Mouse (Mus musculus): ENCODE measurements around the gene Med27.

The Med27 gene

DNA sequence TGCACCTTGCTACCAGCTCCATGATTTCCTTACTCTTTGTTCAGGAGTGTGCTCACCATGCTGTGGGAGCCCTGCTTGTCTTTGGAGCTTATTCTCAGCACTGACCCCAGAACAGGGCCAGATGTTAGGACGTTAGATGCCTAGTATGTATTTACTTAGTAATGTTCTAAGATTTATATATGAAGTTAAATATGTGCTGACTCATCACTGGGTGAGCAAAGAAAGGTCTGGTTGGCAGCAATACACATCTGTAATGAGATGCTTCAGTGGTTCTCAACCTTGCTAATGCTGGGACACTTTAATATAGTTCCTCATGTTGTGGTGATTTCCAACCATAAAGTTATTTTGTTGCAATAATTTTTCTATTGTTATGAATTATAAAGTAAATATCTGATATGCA lies 45.4 kb downstream of the Med27 start:
- DNase-seq (ENCODE audit: inconsistent age in 2 of 2, low spot score in 1 of 2), result no peak

DNA sequence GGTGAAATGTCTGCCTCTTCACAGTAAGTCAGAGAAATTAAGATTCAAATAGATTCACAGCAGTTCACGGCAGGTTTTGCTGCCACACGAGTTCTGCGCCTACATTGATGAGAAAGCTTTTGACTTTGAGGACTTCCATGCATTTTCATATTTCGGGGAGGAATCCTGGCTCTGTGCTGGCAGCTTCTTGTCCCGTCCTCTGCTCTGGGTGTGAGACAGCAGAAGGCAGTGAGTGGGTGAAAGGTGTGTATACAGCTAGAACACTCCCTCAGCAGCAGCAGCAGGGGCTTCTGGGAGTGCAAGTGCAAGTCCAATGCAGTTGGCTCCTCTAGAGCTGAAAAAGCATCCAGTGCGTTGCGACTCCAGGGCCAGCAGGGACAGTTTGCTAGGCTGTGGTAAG lies 53.6 kb downstream of the Med27 start:
- DNase-seq (ENCODE audit: inconsistent age in 2 of 2, low spot score in 1 of 2), result no peak

DNA sequence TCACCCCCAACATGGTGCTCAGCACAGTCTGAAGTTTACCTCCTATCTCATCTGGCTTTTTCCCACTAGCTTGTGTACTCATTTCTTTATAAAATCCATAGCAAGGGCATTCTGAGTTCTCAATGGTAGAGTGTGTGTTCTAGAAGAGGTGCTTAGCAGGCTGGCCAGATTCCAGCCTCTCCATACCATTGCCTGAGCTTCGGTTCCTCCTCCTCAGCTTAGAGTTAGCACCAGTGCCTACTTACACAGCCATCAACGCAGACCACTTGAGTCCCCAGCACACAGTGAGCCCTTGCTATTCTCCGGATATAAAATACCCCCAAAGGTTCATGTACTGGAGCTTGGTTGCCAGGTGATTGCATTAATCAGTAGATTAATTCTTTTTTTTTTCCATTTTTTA lies 54.2 kb downstream of the Med27 start:
- DNase-seq (ENCODE audit: inconsistent age in 2 of 2, low spot score in 1 of 2), result no peak

DNA sequence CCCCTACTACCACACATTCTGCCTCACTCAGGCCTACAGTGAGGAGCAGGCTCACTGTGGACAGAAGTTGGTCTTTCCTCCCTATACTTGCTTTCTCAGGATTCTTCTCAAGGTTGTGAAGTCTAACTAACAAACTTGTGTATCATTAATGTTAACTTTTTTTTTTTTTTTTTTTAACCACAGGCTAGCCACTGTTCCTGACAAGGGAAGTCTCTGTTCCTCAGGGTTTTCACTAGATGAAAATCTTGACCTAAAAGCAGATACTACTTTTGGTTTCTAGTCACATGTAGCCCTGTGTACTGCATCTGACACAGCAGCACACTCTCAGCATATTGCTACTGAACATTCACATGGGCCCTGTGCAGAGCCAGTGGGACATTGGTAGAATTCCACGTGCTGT lies 55.2 kb downstream of the Med27 start:
- DNase-seq (ENCODE audit: inconsistent age in 2 of 2, low spot score in 1 of 2), result no peak

DNA sequence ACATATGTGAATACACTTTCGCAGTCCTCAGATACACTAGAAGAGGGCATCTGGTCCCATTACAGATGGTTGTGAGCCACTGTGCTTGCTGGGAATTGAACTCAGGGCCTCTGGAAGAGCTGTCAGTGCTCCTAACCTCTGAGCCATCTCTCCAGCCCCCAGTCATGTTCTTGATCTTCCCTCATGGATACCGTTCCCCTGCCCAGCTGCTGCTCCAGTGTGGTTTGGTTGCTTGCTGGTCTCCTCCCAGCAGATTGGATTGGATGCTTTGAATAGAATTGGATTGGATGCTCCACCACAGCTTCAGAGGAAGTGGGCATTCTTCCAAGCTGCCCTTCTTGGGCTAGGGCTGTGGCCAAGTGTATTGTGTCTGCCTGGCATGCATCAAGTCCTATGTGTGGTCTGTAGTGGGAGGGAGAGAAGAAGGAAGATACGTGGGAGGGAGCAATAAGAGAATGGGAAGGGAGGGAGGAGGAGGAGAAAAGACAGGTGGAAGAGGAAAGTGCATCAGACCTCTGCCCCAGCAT lies 56.0 kb downstream of the Med27 start:
- peak in 1 of 2 experiments; percentile 40 for DNase-seq (ENCODE audit: inconsistent age in 2 of 2, low spot score in 1 of 2)

DNA sequence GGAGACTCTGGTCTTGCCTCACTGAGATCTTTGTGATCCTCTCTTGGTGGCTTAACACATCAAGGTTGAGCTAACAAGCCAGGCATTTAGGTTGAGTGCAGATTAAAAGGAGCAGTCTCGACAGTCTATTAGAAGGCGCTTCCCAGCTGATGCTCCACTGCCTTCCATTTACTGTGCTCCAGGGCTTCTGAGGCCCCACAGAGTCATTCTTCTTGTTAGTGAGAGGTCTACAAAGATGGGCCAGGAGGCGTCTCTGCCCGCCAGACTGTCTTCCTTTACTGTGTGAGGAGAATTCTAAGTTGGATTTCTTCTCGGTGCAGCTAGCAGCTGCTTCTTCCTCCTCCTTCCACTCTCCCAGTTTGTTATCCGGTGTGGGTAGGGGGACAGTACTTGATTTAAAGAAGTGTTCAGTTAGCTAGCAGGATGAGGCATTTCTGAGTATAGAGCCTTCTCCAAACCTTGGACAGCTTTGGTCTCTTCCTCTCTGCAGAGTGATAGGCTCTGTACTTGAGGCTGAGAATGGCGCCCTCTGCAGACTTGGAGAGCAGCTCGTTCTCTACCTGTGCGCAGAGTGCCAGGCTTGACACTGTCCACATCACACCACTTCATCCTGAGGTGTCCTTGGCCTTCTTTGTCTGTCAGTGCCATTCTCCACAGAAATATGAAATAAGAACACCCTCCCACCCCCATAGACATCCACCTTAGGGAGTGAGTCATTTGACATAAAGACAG lies 57.3 kb downstream of the Med27 start:
- peak in 1 of 2 experiments; percentile 46 for DNase-seq (ENCODE audit: inconsistent age in 2 of 2, low spot score in 1 of 2)

DNA sequence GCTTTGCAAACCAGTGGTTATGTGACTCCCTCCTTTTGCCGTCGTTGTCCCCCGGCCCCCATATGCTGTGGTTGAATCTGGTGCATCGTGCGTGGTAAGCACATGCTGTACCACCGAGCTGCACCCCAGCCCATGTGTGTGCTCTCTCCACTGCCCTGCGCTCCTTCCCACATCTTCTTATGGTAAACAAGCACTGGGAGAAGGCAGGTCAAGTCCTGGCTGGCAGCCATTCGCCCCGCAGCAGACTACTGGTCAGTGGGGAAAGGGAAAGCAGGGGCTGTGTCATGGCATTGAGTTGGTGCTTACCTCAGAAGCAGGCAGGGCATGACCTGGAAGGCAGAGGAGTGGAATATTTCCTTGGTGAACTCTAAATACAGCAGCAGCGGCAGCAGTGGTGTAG lies 58.3 kb downstream of the Med27 start:
- peak in 1 of 2 experiments; percentile 32 for DNase-seq (ENCODE audit: inconsistent age in 2 of 2, low spot score in 1 of 2)

DNA sequence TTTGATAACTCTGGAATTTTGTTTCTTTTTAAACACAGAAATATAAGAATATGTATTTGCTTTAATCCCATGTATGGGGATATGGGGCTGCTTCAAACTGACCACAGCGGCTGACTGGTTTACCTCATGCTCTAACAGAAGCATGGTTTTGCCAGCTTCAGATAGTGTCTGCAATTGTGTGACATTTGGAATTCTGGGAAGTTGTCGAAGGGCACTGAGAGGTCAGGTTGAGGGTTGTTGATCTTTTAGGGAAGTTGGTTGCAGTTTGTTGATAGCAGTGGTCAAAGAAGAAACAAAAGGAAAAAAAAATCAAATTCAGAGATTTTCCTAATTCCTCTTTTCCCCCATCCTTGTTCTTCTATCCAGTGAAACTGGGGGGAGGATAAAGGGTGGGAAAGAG lies 59.2 kb downstream of the Med27 start:
- DNase-seq (ENCODE audit: inconsistent age in 2 of 2, low spot score in 1 of 2), result no peak

DNA sequence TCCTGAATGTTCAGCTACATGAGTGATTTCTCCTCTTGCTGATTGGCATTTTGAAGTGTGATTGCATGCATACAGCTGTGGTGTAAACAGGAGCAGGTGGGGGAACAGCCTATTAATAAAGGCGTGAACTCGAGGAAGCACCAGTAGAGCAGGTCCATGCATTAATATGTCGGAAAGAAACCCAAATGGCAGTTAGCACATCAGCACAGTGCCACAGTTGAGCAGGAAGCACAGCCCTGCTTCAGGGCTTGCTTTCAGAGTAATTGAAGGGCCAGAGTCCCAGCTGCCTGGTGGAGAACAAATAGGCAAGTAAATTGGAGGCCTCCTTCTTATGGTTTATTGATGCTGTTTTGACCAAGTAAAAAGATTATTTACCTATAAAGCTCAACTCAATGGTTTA lies 60.7 kb downstream of the Med27 start:
- DNase-seq (ENCODE audit: inconsistent age in 2 of 2, low spot score in 1 of 2), result no peak

DNA sequence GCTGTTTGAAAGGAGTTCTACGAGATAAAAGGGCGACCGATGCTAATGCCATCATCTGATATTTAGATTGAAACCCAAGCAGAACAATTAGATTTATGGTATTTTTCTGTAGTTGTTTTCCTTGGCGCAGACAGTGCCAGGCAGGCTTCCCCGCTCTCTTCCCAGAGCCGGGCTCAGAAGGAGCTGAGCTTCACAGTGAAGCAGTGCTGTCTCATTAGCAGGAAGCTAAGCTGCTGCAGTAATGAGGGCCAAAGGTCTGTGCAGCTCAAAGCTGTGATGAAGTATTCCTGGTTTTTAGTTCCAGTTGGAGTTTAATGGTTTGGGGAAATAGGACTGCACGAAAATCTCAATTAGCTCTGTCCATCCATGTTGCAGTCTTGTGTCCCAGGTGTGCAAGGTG lies 61.1 kb downstream of the Med27 start:
- DNase-seq (ENCODE audit: inconsistent age in 2 of 2, low spot score in 1 of 2), result no peak

DNA sequence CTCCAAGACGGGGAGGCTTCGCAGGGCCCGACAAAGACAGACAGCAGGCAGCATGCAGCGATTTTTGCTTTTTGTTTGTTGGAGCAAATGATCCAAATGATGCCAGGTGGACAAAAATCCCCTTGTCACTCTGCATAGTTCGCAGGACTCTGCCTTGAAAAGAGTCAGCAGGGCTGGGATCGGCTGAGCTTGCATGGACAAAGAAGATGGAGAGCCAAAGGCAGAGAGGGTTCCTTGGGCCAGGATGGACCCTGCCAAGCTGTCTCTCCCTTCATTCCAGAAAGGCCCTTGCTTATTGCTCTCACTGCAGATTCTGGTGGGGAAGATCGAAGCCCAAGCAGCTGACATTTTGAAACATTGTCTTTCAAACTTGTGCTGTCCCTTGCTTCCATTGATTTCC lies 64.3 kb downstream of the Med27 start:
- no peak for DNase-seq (ENCODE audit: inconsistent age in 2 of 2, low spot score in 1 of 2)

DNA sequence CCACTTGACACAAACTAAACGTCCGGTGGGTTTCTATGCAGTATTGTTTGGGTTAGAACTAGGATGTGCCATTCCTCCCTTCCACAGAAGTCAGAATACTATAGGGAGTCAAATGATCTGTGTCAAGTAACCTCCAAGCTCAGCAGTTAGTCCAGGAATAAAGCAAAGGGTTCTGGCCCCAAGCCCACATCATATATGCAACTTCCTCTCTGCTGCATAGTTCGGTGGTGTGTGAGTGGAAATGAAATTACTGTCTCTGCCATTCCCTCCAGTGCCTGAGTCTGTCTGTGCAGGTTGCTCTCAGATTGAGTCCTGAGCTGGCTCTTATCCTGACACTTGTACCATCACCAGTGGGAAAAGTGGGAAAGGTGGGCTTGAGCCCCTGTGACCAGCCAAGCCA lies 65.8 kb downstream of the Med27 start:
- no peak for DNase-seq (ENCODE audit: inconsistent age in 2 of 2, low spot score in 1 of 2)

DNA sequence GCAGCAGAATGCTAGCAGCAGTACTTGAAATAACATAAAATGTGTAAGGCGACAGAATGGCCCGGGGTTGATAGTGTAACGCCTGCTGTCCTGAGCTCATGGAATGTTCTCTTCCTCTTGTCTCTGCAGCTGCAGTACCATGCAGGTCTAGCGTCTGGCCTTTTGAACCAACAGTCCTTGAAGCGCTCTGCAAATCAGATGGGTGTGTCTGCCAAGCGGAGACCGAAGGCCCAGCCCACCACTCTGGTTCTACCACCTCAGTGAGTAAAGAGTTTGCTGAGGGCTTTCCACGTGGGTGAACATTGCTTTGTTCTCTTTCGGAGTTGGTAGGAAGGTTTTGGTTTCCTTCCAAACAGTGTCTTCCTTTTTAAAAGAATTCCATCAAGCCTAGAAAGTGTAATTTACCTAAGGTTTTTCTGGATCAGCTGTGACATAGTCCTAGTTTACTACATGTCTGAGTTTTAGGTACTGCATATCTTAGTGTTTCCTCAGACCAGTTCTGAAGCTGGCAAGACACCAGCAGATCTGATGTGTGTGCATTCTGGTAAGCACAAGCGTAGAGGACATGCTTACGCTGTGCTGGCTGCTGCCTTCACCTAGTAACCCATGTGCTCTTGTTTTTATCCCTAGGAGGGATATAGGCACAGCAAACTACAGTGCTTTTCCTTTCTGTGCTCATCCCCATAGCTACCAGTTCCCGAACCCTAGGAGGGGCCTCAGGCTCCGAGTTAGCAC lies 66.8 kb downstream of the Med27 start:
- peak in 1 of 2 experiments; percentile 63 for DNase-seq (ENCODE audit: inconsistent age in 2 of 2, low spot score in 1 of 2)

DNA sequence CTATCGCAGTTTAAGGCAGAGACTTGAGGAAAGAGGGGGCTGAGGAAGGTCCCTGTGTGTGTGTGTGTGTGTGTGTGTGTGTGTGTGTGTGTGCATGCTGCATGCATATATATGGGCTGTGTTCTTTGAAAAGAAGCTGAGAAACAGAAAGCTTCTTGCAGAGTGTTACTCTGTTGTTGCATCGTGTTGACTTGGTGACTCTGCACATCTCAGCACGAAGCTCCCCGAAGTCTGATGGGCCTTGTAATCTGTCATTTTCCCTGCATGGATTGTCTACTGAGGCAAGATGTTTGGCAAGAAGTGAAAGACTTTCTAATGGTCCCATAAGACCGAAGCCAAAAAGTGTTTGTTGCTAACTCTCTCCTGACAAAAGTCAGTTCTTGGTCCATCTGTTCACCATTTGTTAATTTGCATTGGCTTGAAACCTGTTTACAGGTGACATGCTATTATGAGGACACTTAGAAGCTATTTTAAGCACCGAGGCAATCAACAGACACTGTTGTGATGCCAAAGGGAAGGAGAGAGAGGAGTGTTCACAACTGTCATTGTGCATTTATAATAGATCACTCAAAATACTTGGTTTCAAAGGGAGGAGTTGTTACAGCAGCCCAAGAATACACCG lies 68.3 kb downstream of the Med27 start:
- DNase-seq (ENCODE audit: inconsistent age in 2 of 2, low spot score in 1 of 2), result no peak

DNA sequence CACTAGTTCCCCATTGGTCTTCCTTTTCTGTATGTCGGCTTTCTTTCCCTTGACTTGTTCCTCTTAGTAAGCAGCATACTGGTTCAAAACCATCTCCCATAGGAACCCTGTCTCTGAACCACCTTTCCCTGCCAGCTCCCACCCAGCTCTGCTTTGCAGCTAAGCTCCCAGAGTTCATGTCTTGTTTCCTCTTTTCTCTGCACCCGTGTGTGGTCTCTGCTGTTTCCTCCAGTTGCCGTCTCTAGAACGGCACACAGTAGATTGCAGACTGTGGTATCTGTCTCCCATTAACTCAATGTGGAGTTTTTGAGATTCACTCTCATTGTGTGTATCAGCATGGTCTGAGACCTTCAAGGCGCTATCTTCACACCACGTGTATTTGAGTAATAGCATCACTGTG lies 71.9 kb downstream of the Med27 start:
- DNase-seq (ENCODE audit: inconsistent age in 2 of 2, low spot score in 1 of 2), result no peak

DNA sequence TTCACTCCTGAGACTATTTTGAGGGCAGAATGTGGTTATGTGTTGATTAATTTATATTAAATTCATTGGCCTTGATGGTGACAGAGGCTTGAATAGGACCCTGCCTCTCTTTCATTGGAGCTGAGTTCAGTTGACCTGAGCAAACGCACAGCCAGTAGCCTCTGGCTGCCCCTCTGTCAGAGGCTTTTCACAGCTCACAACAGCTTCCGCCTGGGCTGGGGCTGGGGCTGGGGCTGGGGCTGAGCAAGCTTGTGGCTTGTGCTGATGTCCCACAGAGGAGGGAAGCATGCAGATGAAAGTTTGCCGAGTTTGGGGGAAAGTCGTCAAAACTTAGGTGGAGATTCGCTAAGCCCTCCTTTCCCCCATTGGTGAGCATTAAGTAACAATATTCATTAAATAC lies 72.8 kb downstream of the Med27 start:
- DNase-seq (ENCODE audit: inconsistent age in 2 of 2, low spot score in 1 of 2), result no peak

DNA sequence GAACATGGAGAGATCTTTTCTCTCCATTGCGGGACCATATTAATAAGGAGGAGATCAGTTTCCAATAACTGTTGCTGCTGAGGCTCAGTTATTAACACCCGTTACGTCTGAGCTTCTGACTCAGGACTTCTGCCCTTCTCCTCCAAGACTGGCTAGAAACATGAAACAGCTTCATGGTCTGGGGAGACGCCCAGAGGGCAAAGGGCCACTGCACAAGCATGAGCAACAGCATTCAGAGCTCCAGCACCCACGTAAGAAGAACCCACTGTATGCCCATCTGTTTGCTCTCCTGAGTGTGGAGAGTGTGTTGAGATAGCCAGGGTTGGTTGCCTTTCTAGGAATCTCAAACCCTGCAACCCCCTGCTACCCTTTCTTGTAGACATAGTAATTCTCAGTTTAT lies 73.3 kb downstream of the Med27 start:
- DNase-seq (ENCODE audit: inconsistent age in 2 of 2, low spot score in 1 of 2), result no peak

DNA sequence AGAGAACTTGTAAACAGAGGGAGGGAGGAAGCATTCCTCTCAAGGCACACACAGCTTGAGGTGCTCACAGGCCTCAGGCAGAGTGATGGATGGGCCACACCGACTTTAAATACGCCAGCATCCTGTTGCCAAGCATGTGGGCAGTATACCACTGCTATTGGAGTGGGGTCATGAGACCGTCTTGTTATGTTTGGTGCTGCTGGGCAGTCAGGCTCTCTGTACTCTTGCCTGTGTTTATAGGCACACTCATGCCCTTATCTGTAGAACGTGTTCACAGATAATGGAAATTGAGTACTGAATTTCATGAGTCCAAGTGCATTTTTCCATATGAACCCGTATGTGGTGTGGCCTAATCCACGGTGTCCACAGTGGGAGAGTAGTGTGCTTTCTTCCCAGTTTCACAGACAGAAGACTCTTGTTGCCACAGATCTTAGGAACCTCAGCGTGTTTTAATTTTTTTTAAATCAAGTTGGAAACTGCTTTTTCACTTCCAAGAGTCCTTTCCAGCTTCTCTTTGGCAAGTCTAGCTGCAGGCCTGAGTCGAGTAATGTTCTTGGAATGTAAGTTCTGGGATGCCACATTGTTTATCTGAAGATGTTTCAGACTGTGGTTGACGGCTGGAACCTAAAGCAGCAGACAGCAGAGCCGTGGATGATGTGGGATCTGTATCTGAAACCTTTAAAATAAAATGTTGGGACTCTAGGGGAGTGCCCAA lies 75.7 kb downstream of the Med27 start:
- DNase-seq (ENCODE audit: inconsistent age in 2 of 2, low spot score in 1 of 2), result no peak

DNA sequence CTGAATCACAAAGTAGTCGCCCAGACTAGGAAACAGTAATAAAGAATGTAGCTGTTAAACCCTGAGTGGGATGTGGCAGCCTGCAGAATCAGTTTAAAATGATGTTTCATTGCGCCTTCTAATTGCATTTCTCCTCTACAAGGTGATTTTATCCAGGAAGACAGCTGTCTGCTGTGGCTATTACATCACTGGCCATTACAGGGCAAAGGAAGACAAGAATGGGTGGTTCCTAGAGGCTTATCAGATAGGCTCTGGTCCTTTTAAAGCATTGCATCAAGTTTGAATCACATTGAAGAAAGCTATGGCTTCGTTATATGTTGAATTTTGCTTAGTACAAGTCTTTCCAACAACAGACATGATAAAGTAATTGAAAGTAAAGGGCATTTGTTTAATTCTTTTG lies 76.4 kb downstream of the Med27 start:
- DNase-seq (ENCODE audit: inconsistent age in 2 of 2, low spot score in 1 of 2), result peak in 1 of 2 experiments; percentile 33

DNA sequence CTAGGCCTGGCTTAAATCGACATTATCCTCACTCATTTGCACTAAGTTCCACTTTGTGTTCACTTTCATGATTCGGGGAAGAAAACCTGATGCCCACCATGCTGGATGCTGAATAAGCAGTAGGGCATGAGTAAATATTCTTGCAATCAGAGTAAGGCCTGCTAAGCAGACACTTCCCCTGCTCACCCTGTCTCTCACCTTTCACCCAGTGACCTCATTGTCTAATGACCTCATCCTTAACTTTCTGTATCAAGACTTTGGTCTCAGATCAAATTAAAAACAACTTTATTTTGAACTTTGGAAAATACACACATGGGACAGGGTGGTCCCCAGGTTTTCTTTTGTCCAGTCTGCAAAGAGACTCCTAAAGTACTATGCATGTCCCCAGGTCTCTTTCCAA lies 78.8 kb downstream of the Med27 start:
- DNase-seq (ENCODE audit: inconsistent age in 2 of 2, low spot score in 1 of 2), result peak in 1 of 2 experiments; percentile 51

DNA sequence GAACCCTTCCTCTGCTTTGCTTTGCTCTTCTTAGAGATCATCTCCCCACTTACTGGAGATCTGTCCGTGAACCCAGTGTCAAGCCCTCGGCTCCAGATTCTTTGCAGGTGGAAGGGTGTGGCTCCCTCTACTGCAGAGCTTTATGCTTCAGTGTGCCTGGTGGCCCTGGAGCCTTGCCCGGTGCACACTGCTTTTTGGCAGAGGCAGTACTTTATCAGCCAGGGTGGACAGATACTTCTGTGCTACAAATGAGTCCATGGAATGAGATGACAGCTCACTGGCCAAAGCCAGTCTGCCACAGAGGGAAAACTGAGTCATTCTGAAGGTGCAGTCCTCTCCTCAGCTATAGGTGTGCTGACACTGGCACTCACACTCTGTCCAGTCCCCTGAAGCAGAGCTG lies 80.1 kb downstream of the Med27 start:
- DNase-seq (ENCODE audit: inconsistent age in 2 of 2, low spot score in 1 of 2), result peak; percentile 69 to 83
